Comparison of ENCODE assay signal across 12 mouse cellular contexts in genomic region chr7:118251392-118252170, GRCm38 (mm10). TPM values are rescaled to one million over a fixed set of nuclear protein-coding genes. Genes with fewer than 3 reads are reported as not detected.
DNase-seq lines count a peak whose midpoint lies in the region; ATAC-seq and TF ChIP-seq lines count a peak whose summit lies in the region.
"Had no signal": no experiment of that assay in that cellular context is flagged by ENCODE, and none has a peak within 500 bp of the region (broad histone marks: within the 10 kb centered on the region; RNA-seq: fewer than 3 reads in every experiment).

No protein-coding gene starts in this region.

- H3K9ac ChIP-seq in heart, embryonic 12.5 days: no peak overlapping the region
- H3K9ac ChIP-seq in stomach, postnatal 0 days (ENCODE audit: low read length): no peak overlapping the region
- H3K9ac ChIP-seq: neural tube, embryonic 12.5 days had no signal

- DNase-seq in gastrocnemius, adult 2 months: no peak
- DNase-seq in gastrocnemius, postnatal 36 days: no peak
- peak; percentile 33 for DNase-seq in urinary bladder, postnatal 14 days (ENCODE audit: low spot score)
- no peak for DNase-seq in urinary bladder, adult 2 months (ENCODE audit: low spot score)
- DNase-seq in stomach, postnatal 0 days (ENCODE audit: low spot score): no peak
- DNase-seq in right cerebral cortex, postnatal 14 days: no peak
- DNase-seq in T-cell, adult 2 months (ENCODE audit: low spot score): no peak

- no peak for ATAC-seq in heart, embryonic 12.5 days (ENCODE audit: insufficient number of reproducible peaks, low FRiP score)
- no peak for ATAC-seq in stomach, postnatal 0 days (ENCODE audit: low FRiP score, low TSS enrichment)
- ATAC-seq: activated CD4-positive, CD25-positive, alpha-beta regulatory T cell, adult 4 months had no signal

- no peaks in the 10 kb centered on the region for H3K27me3 ChIP-seq in heart, embryonic 12.5 days (replicated peaks)
- H3K27me3 ChIP-seq in stomach, postnatal 0 days (ENCODE audit: control insufficient read depth, insufficient read depth, low read length): no peaks in the 10 kb centered on the region
- H3K27me3 ChIP-seq: neural tube, embryonic 12.5 days had no signal

- TF ChIP-seq CTCF in gastrocnemius, adult 2 months (IDR thresholded peaks at IDR 0.05): no peak
- TF ChIP-seq CTCF in stomach, postnatal 0 days (IDR thresholded peaks at IDR 0.05; ENCODE audit: low read depth): no peak

- no peak overlapping the region for H3K4me3 ChIP-seq in gastrocnemius, adult 2 months
- no peak overlapping the region for H3K4me3 ChIP-seq in heart, embryonic 12.5 days
- H3K4me3 ChIP-seq in stomach, postnatal 0 days (ENCODE audit: low read depth, low read length): no peak overlapping the region
- H3K4me3 ChIP-seq: forebrain, embryonic 10.5 days; neural tube, embryonic 12.5 days had no signal

- no peaks in the 10 kb centered on the region for H3K36me3 ChIP-seq in heart, embryonic 12.5 days
- no peaks in the 10 kb centered on the region for H3K36me3 ChIP-seq in stomach, postnatal 0 days (ENCODE audit: control insufficient read depth, insufficient read depth, low read length)
- H3K36me3 ChIP-seq: forebrain, embryonic 10.5 days; neural tube, embryonic 12.5 days had no signal

- intact Hi-C loops in gastrocnemius, adult 2 months (cut with DNase I): no loop called here
- intact Hi-C loops in gastrocnemius, postnatal 36 days (cut with DNase I): no loop called here

- TF ChIP-seq EP300 in stomach, postnatal 0 days (optimal IDR thresholded peaks at IDR 0.05): no peak

- H3K9me3 ChIP-seq in heart, embryonic 12.5 days (replicated peaks): no peaks in the 10 kb centered on the region
- no peaks in the 10 kb centered on the region for H3K9me3 ChIP-seq in stomach, postnatal 0 days (ENCODE audit: control insufficient read depth, low read length)
- H3K9me3 ChIP-seq: forebrain, embryonic 10.5 days; neural tube, embryonic 12.5 days had no signal

- H3K4me1 ChIP-seq in heart, embryonic 12.5 days (replicated peaks): peaks cover 17% of the 10 kb centered on the region
- H3K4me1 ChIP-seq in stomach, postnatal 0 days (replicated peaks; ENCODE audit: control insufficient read depth, insufficient read depth): no peaks in the 10 kb centered on the region

- WGBS in heart, embryonic 12.5 days: 97% methylated on average over 2 of the region's 2 CpGs
- WGBS in stomach, postnatal 0 days: 74% methylated on average over 2 of the region's 2 CpGs

- H3K27ac ChIP-seq in gastrocnemius, adult 2 months: peak overlapping the region; percentile 91
- peak overlapping the region; percentile 76 for H3K27ac ChIP-seq in heart, embryonic 12.5 days (ENCODE audit: poor library complexity, severe bottlenecking)
- peak overlapping the region; percentile 69 for H3K27ac ChIP-seq in stomach, postnatal 0 days (replicated peaks)
- H3K27ac ChIP-seq: macrophage; neural tube, embryonic 12.5 days had no signal

- no peak overlapping the region for H3K4me2 ChIP-seq in heart, embryonic 12.5 days
- H3K4me2 ChIP-seq in stomach, postnatal 0 days (replicated peaks; ENCODE audit: low read depth): no peak overlapping the region
- H3K4me2 ChIP-seq: neural tube, embryonic 12.5 days had no signal

RNA-seq across cellular contexts. Expression of gene Smg1, which starts 8.1 kb away (rescaled TPM):
- total RNA-seq in gastrocnemius, adult 2 months (2021): 10 to 100 TPM; 31.1 to 32.6 TPM
- total RNA-seq in gastrocnemius, postnatal 36 days (2021): 10 to 100 TPM; 22.7 to 24.1 TPM
- polyA plus RNA-seq in urinary bladder, adult 2 months (2012; rRNA removed): 41.9 and 46.2 TPM in 2 replicates
- polyA plus RNA-seq in heart, embryonic 12.5 days (2016; fragmentation: Nextera tagmentation; extraction: Ambion mirVana): 15.0 and 15.6 TPM in 2 replicates
- polyA plus RNA-seq in stomach, postnatal 0 days (2015; fragmentation: Nextera tagmentation; extraction: Ambion mirVana): 6.4 and 8.5 TPM in 2 replicates
